Comparison of ENCODE assay signal across 21 mouse cellular contexts in genomic region chr7:49863753-49864152, GRCm38 (mm10). TPM values are rescaled to one million over a fixed set of nuclear protein-coding genes. Genes with fewer than 3 reads are reported as not detected.
DNase-seq lines count a peak whose midpoint lies in the region; ATAC-seq and TF ChIP-seq lines count a peak whose summit lies in the region.
"Had no signal": no experiment of that assay in that cellular context is flagged by ENCODE, and none has a peak within 500 bp of the region (broad histone marks: within the 10 kb centered on the region; RNA-seq: fewer than 3 reads in every experiment).

No protein-coding gene starts in this region.

- no peaks in the 10 kb centered on the region for H3K9me3 ChIP-seq in forebrain, embryonic 12.5 days
- H3K9me3 ChIP-seq in forebrain, embryonic 16.5 days (ENCODE audit: control insufficient read depth, low read length): no peaks in the 10 kb centered on the region
- H3K9me3 ChIP-seq in neural tube, embryonic 13.5 days: no peaks in the 10 kb centered on the region
- H3K9me3 ChIP-seq in hindbrain, postnatal 0 days (ENCODE audit: low read length): no peaks in the 10 kb centered on the region
- H3K9me3 ChIP-seq: intestine, embryonic 15.5 days had no signal

- H3K27me3 ChIP-seq in forebrain, embryonic 12.5 days: no peaks in the 10 kb centered on the region
- no peaks in the 10 kb centered on the region for H3K27me3 ChIP-seq in forebrain, embryonic 16.5 days (replicated peaks; ENCODE audit: control insufficient read depth, insufficient read depth, low read length)
- H3K27me3 ChIP-seq in neural tube, embryonic 13.5 days: no peaks in the 10 kb centered on the region
- H3K27me3 ChIP-seq in hindbrain, postnatal 0 days (ENCODE audit: insufficient read depth, low read length): no peaks in the 10 kb centered on the region
- H3K27me3 ChIP-seq: intestine, embryonic 15.5 days; Patski had no signal

- ATAC-seq in forebrain, embryonic 12.5 days (ENCODE audit: low FRiP score): peak; percentile 53; the same call in 1 of the 2 replicates
- no peak for ATAC-seq in forebrain, embryonic 16.5 days
- ATAC-seq in neural tube, embryonic 13.5 days (ENCODE audit: low read depth): no peak
- peak; percentile 34 for ATAC-seq in hindbrain, postnatal 0 days
- ATAC-seq: intestine, embryonic 15.5 days; Patski had no signal

- H3K9ac ChIP-seq in forebrain, embryonic 12.5 days: no peak overlapping the region
- H3K9ac ChIP-seq in forebrain, embryonic 16.5 days (replicated peaks; ENCODE audit: low read depth, low read length): no peak overlapping the region
- no peak overlapping the region for H3K9ac ChIP-seq in neural tube, embryonic 13.5 days
- no peak overlapping the region for H3K9ac ChIP-seq in hindbrain, postnatal 0 days (replicated peaks; ENCODE audit: low read length)
- H3K9ac ChIP-seq: intestine, embryonic 15.5 days had no signal

- H3K36me3 ChIP-seq in forebrain, embryonic 12.5 days (replicated peaks): peaks cover 8% of the 10 kb centered on the region; the same call in 1 of the 2 replicates
- peaks cover 3% of the 10 kb centered on the region; the same call in 1 of the 2 replicates for H3K36me3 ChIP-seq in forebrain, embryonic 16.5 days (ENCODE audit: control insufficient read depth, insufficient read depth)
- H3K36me3 ChIP-seq in neural tube, embryonic 13.5 days: peaks cover 5% of the 10 kb centered on the region
- no peaks in the 10 kb centered on the region for H3K36me3 ChIP-seq in hindbrain, postnatal 0 days (ENCODE audit: insufficient read depth, low read length)
- H3K36me3 ChIP-seq: intestine, embryonic 15.5 days had no signal

- no peak overlapping the region for H3K27ac ChIP-seq in forebrain, embryonic 12.5 days
- no peak overlapping the region for H3K27ac ChIP-seq in forebrain, embryonic 16.5 days (ENCODE audit: low read length)
- peak overlapping the region; percentile 23; the same call in 1 of the 2 replicates for H3K27ac ChIP-seq in neural tube, embryonic 13.5 days (replicated peaks)
- no peak overlapping the region for H3K27ac ChIP-seq in hindbrain, postnatal 0 days
- H3K27ac ChIP-seq: heart, adult 2 months; intestine, embryonic 15.5 days had no signal

- TF ChIP-seq CTCF in hindbrain, postnatal 0 days (IDR thresholded peaks at IDR 0.05; ENCODE audit: low read depth): no peak

- H3K4me1 ChIP-seq in forebrain, embryonic 12.5 days: peaks cover 5% of the 10 kb centered on the region; the same call in 1 of the 2 replicates
- no peaks in the 10 kb centered on the region for H3K4me1 ChIP-seq in forebrain, embryonic 16.5 days (replicated peaks; ENCODE audit: control insufficient read depth, insufficient read depth, low read length)
- no peaks in the 10 kb centered on the region for H3K4me1 ChIP-seq in neural tube, embryonic 13.5 days (replicated peaks)
- H3K4me1 ChIP-seq in hindbrain, postnatal 0 days (ENCODE audit: insufficient read depth, low read length): no peaks in the 10 kb centered on the region
- H3K4me1 ChIP-seq: intestine, embryonic 15.5 days had no signal

- no peak overlapping the region for H3K4me2 ChIP-seq in forebrain, embryonic 12.5 days
- no peak overlapping the region for H3K4me2 ChIP-seq in forebrain, embryonic 16.5 days (ENCODE audit: low read length)
- H3K4me2 ChIP-seq in neural tube, embryonic 13.5 days: no peak overlapping the region
- H3K4me2 ChIP-seq in hindbrain, postnatal 0 days (ENCODE audit: low read depth, low read length): no peak overlapping the region
- H3K4me2 ChIP-seq: intestine, embryonic 15.5 days had no signal

- intact Hi-C loops in left cerebral cortex, postnatal 14 days (cut with DNase I): no loop called here

- H3K4me3 ChIP-seq in forebrain, embryonic 12.5 days (replicated peaks): no peak overlapping the region
- no peak overlapping the region for H3K4me3 ChIP-seq in forebrain, embryonic 16.5 days (replicated peaks; ENCODE audit: low read length)
- H3K4me3 ChIP-seq in neural tube, embryonic 13.5 days: no peak overlapping the region
- no peak overlapping the region for H3K4me3 ChIP-seq in hindbrain, postnatal 0 days (ENCODE audit: low read length)
- H3K4me3 ChIP-seq: heart, adult 2 months; intestine, embryonic 15.5 days had no signal

- 37% methylated on average over 3 of the region's 3 CpGs for WGBS in forebrain, embryonic 12.5 days
- WGBS in forebrain, embryonic 16.5 days: 31% methylated on average over 3 of the region's 3 CpGs
- 58% methylated on average over 3 of the region's 3 CpGs for WGBS in neural tube, embryonic 13.5 days
- WGBS in hindbrain, postnatal 0 days: 49% methylated on average over 3 of the region's 3 CpGs

- no peak for DNase-seq in neural tube, embryonic 10.5 days (ENCODE audit: extremely low spot score, low spot score)
- DNase-seq in hindbrain, postnatal 0 days (ENCODE audit: low spot score): no peak
- DNase-seq in thymus, postnatal 0 days (ENCODE audit: low spot score): no peak
- DNase-seq in left cerebral cortex, postnatal 14 days (ENCODE audit: low spot score in 2 of 2): no peak
- DNase-seq in B cell, adult 2 months: no peak
- DNase-seq: cerebellum, adult 9-10 months; heart, adult 2 months; heart, postnatal 14 days; kidney, postnatal 36 days; lung, postnatal 4 days; retina, postnatal 1 day had no signal

RNA-seq across cellular contexts. Expression of gene Slc6a5, which starts 46.2 kb away (rescaled TPM):
- polyA plus RNA-seq in forebrain, embryonic 12.5 days (2016; fragmentation: Nextera tagmentation; extraction: Ambion mirVana): not detected in 2 replicates
- polyA plus RNA-seq in forebrain, embryonic 16.5 days (2015; fragmentation: Nextera tagmentation; extraction: Ambion mirVana): not detected in 2 replicates
- polyA plus RNA-seq in neural tube, embryonic 13.5 days (2015; fragmentation: Nextera tagmentation; extraction: Ambion mirVana): 14.3 and 14.4 TPM in 2 replicates
- 49.6 and 57.2 TPM in 2 replicates for total RNA-seq in hindbrain, postnatal 0 days (2014; rRNA removed)
- 9.8 and 10.9 TPM in 2 replicates for polyA plus RNA-seq in hindbrain, postnatal 0 days (2015; fragmentation: Nextera tagmentation; extraction: Ambion mirVana)
- not detected in 2 replicates for polyA plus RNA-seq in thymus, postnatal 0 days (2015; fragmentation: Nextera tagmentation; extraction: Ambion mirVana)
- under 1 TPM; 0.04 to 0.18 TPM for total RNA-seq in left cerebral cortex, postnatal 14 days (2021)
- total RNA-seq: gastrocnemius, adult 18-20 months; heart, adult 2 months; heart, postnatal 14 days had no signal
- polyA plus RNA-seq: intestine, embryonic 15.5 days; limb, embryonic 11.5 days; liver, embryonic 16.5 days; small intestine, adult 2 months; stomach, embryonic 14.5 days had no signal

Comparison
In these comparisons a context has a peak if more than half of its experiments do, and no peak if none do; other contexts are left out.
1. ATAC-seq: peak in forebrain, embryonic 12.5 days (single experiment) and hindbrain, postnatal 0 days (single experiment); none in forebrain, embryonic 16.5 days (single experiment) and neural tube, embryonic 13.5 days (single experiment).
2. RNA of gene Slc6a5, which starts 46.2 kb away (polyA plus RNA-seq): 14.3 to 14.4 TPM in neural tube, embryonic 13.5 days and 9.8 to 10.9 TPM in hindbrain, postnatal 0 days; not detected in forebrain, embryonic 16.5 days, not detected in thymus, postnatal 0 days and not detected in forebrain, embryonic 12.5 days; every median in the first group is over 10 times any median in the second.